Mouse (Mus musculus) stomach, postnatal 0 days (tissue): ENCODE measurements around the gene Galnt7.

Experiments used
- CTCF ChIP-seq: IDR thresholded peaks from 2 replicates; pipeline ENCODE4 v1.5.1; 2016; ENCODE audit warnings: antibody characterized with exemption, low read depth, mild to moderate bottlenecking, moderate library complexity
- EP300 ChIP-seq: optimal IDR thresholded peaks from 2 replicates; pipeline ENCODE3; 2016; ENCODE audit warnings: antibody characterized with exemption

DNA sequence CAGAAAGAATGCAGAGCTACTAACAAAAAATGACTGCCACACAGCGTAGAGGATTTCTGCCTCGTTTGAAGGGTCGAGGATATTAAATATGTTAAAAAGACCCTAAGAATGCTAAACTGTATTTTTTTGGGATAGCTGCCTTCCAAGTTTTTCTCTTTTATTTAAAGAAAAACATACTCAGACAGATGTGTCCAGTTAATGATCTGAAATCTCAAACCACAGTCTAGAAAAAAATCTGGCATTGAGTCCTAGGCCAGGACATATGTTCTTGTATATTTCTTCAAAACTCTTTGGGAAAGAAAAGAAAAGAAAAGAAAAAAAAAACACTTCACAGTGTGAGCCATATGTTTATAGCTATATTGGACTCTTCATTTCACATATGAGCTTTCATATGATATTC is 90.1 kb downstream of the Galnt7 start:
- no peak for TF ChIP-seq CTCF
- TF ChIP-seq EP300: no peak
